In genomic region chr11:96765645-96766044, GRCm38 (mm10) we compare ENCODE assay signal across 11 mouse cellular contexts. TPM values are rescaled to one million over a fixed set of nuclear protein-coding genes. Genes with fewer than 3 reads are reported as not detected.
DNase-seq lines count a peak whose midpoint lies in the region; ATAC-seq and TF ChIP-seq lines count a peak whose summit lies in the region.
"Had no signal": no experiment of that assay in that cellular context is flagged by ENCODE, and none has a peak within 500 bp of the region (broad histone marks: within the 10 kb centered on the region; RNA-seq: fewer than 3 reads in every experiment).

No protein-coding gene starts in this region.

- H3K27me3 ChIP-seq in CH12.LX (replicated peaks): no peaks in the 10 kb centered on the region
- no peaks in the 10 kb centered on the region for H3K27me3 ChIP-seq in heart, postnatal 0 days (ENCODE audit: control insufficient read depth, insufficient read depth, low read length)
- H3K27me3 ChIP-seq in midbrain, embryonic 11.5 days (ENCODE audit: control insufficient read depth, insufficient read depth, low read length): no peaks in the 10 kb centered on the region
- H3K27me3 ChIP-seq: embryonic facial prominence, embryonic 13.5 days had no signal

- TF ChIP-seq POLR2A in CH12.LX (IDR thresholded peaks at IDR 0.05; ENCODE audit: low read depth, low read length): no peak

- peak; percentile 58 for TF ChIP-seq EP300 in CH12.LX (IDR thresholded peaks at IDR 0.05; ENCODE audit: low read length)
- TF ChIP-seq EP300 in heart, postnatal 0 days (IDR thresholded peaks at IDR 0.05; ENCODE audit: low read depth): no peak

- TF ChIP-seq RAD21 in CH12.LX (IDR thresholded peaks at IDR 0.05; ENCODE audit: low read depth, low read length): no peak

- peak; percentile 23 for DNase-seq in gastrocnemius, postnatal 25 days
- no peak for DNase-seq in gastrocnemius, postnatal 36 days
- DNase-seq in CH12.LX (ENCODE audit: extremely low read depth): peak; percentile 86
- DNase-seq in heart, postnatal 0 days (ENCODE audit: low spot score): no peak
- DNase-seq in lung, postnatal 36 days: peak; percentile 69
- DNase-seq in ovary, postnatal 14 days (ENCODE audit: low spot score): no peak
- DNase-seq in spleen, adult 12 weeks (ENCODE audit: low spot score): no peak
- DNase-seq in midbrain, embryonic 11.5 days (ENCODE audit: low spot score, missing footprints): no peak
- DNase-seq: adrenal gland, adult 2 months had no signal

- dilution Hi-C loops in CH12.LX (cut with MboI; ENCODE audit: extremely low pct_ligation_motif_present, extremely low pct_unique_long_range_greater_than_20kb, low sequenced_read_pairs): no loop called here

- H3K27ac ChIP-seq in CH12.LX (ENCODE audit: insufficient read depth, low read depth): peak overlapping the region; percentile 87
- peak overlapping the region; percentile 68 for H3K27ac ChIP-seq in heart, postnatal 0 days (ENCODE audit: low read depth)
- no peak overlapping the region for H3K27ac ChIP-seq in midbrain, embryonic 11.5 days (ENCODE audit: low read depth, low read length)
- H3K27ac ChIP-seq: embryonic facial prominence, embryonic 13.5 days had no signal

- ATAC-seq in heart, postnatal 0 days (ENCODE audit: insufficient read depth, low read depth): peak; percentile 29
- ATAC-seq in midbrain, embryonic 11.5 days (ENCODE audit: low FRiP score): no peak
- ATAC-seq: CD4-positive, CD25-positive, alpha-beta regulatory T cell, adult 4 months had no signal

- intact Hi-C loops in gastrocnemius, postnatal 36 days (cut with DNase I): loop anchor here (5.0 kb wide), 1 partner anchor 147 kb away; no protein-coding TSS in a partner anchor

- in situ Hi-C loops in CH12.LX (cut with MboI; ENCODE audit: low pct_ligation_motif_present, low pct_unique_long_range_greater_than_20kb, low sequenced_read_pairs): no loop called here

- peaks cover 44 to 74% of the 10 kb centered on the region in 2 experiments for H3K36me3 ChIP-seq in CH12.LX (replicated peaks in 1 of 2; ENCODE audit: control insufficient read depth in 1 of 2, insufficient read depth in 1 of 2, low read length in 1 of 2)
- H3K36me3 ChIP-seq in heart, postnatal 0 days (replicated peaks; ENCODE audit: control insufficient read depth, insufficient read depth, low read length): peaks cover 34% of the 10 kb centered on the region
- H3K36me3 ChIP-seq in midbrain, embryonic 11.5 days (ENCODE audit: control insufficient read depth, insufficient read depth, low read length): peaks cover 3% of the 10 kb centered on the region; the same call in 1 of the 2 replicates

- H3K9ac ChIP-seq in CH12.LX (ENCODE audit: insufficient read depth, low read depth): no peak overlapping the region
- no peak overlapping the region for H3K9ac ChIP-seq in heart, postnatal 0 days (replicated peaks; ENCODE audit: low read depth, low read length)
- H3K9ac ChIP-seq in midbrain, embryonic 11.5 days (ENCODE audit: low read length): no peak overlapping the region
- H3K9ac ChIP-seq: embryonic facial prominence, embryonic 13.5 days had no signal

- TF ChIP-seq CTCF in CH12.LX (conservative IDR thresholded peaks at IDR 0.05 in 1 of 2, IDR thresholded peaks at IDR 0.05 in 1 of 2; ENCODE audit: low read depth in 2 of 2, low read length in 2 of 2): no peak
- no peak for TF ChIP-seq CTCF in heart, postnatal 0 days (IDR thresholded peaks at IDR 0.05; ENCODE audit: low read depth)

- peak overlapping the region; percentile 19 for H3K4me2 ChIP-seq in CH12.LX (ENCODE audit: insufficient read depth, low read depth, poor library complexity, severe bottlenecking)
- no peak overlapping the region for H3K4me2 ChIP-seq in heart, postnatal 0 days (ENCODE audit: low read depth, low read length)
- no peak overlapping the region for H3K4me2 ChIP-seq in midbrain, embryonic 11.5 days
- H3K4me2 ChIP-seq: embryonic facial prominence, embryonic 13.5 days had no signal

- no peak overlapping the region for H3K4me3 ChIP-seq in CH12.LX (replicated peaks in 1 of 3; ENCODE audit: low read depth in 2 of 3, low read length in 2 of 3, poor library complexity in 1 of 3)
- H3K4me3 ChIP-seq in heart, postnatal 0 days (ENCODE audit: low read depth, low read length): no peak overlapping the region
- H3K4me3 ChIP-seq in midbrain, embryonic 11.5 days (ENCODE audit: low read depth, low read length): no peak overlapping the region
- H3K4me3 ChIP-seq: embryonic facial prominence, embryonic 13.5 days had no signal

- H3K79me2 ChIP-seq in CH12.LX (replicated peaks; ENCODE audit: control insufficient read depth, extremely low read depth, insufficient read depth, poor library complexity, severe bottlenecking): no peaks in the 10 kb centered on the region

- H3K9me3 ChIP-seq in CH12.LX (replicated peaks; ENCODE audit: low read length): no peaks in the 10 kb centered on the region
- H3K9me3 ChIP-seq in heart, postnatal 0 days (replicated peaks; ENCODE audit: control insufficient read depth, low read length): no peaks in the 10 kb centered on the region
- no peaks in the 10 kb centered on the region for H3K9me3 ChIP-seq in midbrain, embryonic 11.5 days (ENCODE audit: control insufficient read depth, low read length)
- H3K9me3 ChIP-seq: embryonic facial prominence, embryonic 13.5 days had no signal

- 68% methylated on average over 7 of the region's 7 CpGs for WGBS in heart, postnatal 0 days
- WGBS in midbrain, embryonic 11.5 days: 87% methylated on average over 7 of the region's 7 CpGs

- H3K4me1 ChIP-seq in CH12.LX (ENCODE audit: control insufficient read depth in 1 of 2, insufficient read depth in 2 of 2): peaks cover 41 to 98% of the 10 kb centered on the region in 2 experiments
- H3K4me1 ChIP-seq in heart, postnatal 0 days (ENCODE audit: control insufficient read depth, insufficient read depth): no peaks in the 10 kb centered on the region; the same call in 1 of the 2 replicates
- peaks cover 28% of the 10 kb centered on the region for H3K4me1 ChIP-seq in midbrain, embryonic 11.5 days (ENCODE audit: control insufficient read depth, insufficient read depth, low read length)

TF ChIP-seq in CH12.LX, 34 proteins besides CTCF, POLR2A, EP300 and RAD21:
- no peak for TF ChIP-seq ZKSCAN1 (IDR thresholded peaks at IDR 0.05; ENCODE audit: borderline replicate concordance, low read depth, low read length)
- TF ChIP-seq MEF2A (IDR thresholded peaks at IDR 0.05; ENCODE audit: borderline replicate concordance, low read depth, low read length): peak; percentile 50
- no peak for TF ChIP-seq ZNF384 (IDR thresholded peaks at IDR 0.05; ENCODE audit: low read depth, low read length)
- TF ChIP-seq ETS1 (conservative IDR thresholded peaks at IDR 0.05; ENCODE audit: low read depth, low read length): peak; percentile 73
- TF ChIP-seq BHLHE40 (IDR thresholded peaks at IDR 0.05; ENCODE audit: low read depth, low read length): peak; percentile 72
- TF ChIP-seq KAT2A (IDR thresholded peaks at IDR 0.05; ENCODE audit: insufficient replicate concordance, low read length): no peak
- TF ChIP-seq UBTF (IDR thresholded peaks at IDR 0.05; ENCODE audit: low read depth, low read length): no peak
- TF ChIP-seq TBP (conservative IDR thresholded peaks at IDR 0.05; ENCODE audit: low read depth, low read length): no peak
- TF ChIP-seq NELFE (IDR thresholded peaks at IDR 0.05; ENCODE audit: low read depth, low read length): no peak
- no peak for TF ChIP-seq GABPA (IDR thresholded peaks at IDR 0.05; ENCODE audit: insufficient replicate concordance, low read depth, low read length)
- TF ChIP-seq MAFK (IDR thresholded peaks at IDR 0.05; ENCODE audit: insufficient replicate concordance, low read length): peak; percentile 69
- no peak; the same call in 1 of the 2 replicates for TF ChIP-seq POLR2AphosphoS2 (IDR thresholded peaks at IDR 0.05; ENCODE audit: low read depth, low read length)
- TF ChIP-seq IRF4 (IDR thresholded peaks at IDR 0.05; ENCODE audit: low read depth, low read length): peak; percentile 70
- TF ChIP-seq ZMIZ1 (IDR thresholded peaks at IDR 0.05; ENCODE audit: low read depth, low read length): no peak
- TF ChIP-seq SIN3A (IDR thresholded peaks at IDR 0.05; ENCODE audit: low read length): peak; percentile 5; the same call in 1 of the 2 replicates
- no peak for TF ChIP-seq ZC3H11A (IDR thresholded peaks at IDR 0.05; ENCODE audit: low read depth, low read length)
- peak; percentile 35; the same call in 1 of the 2 replicates for TF ChIP-seq CHD2 (IDR thresholded peaks at IDR 0.05; ENCODE audit: low read length)
- peak; percentile 36 for TF ChIP-seq TCF12 (IDR thresholded peaks at IDR 0.05; ENCODE audit: low read depth, low read length)
- no peak for TF ChIP-seq USF2 (conservative IDR thresholded peaks at IDR 0.05; ENCODE audit: low read depth, low read length)
- no peak for TF ChIP-seq SMC3 (IDR thresholded peaks at IDR 0.05; ENCODE audit: low read depth, low read length)
- peak; percentile 60 for TF ChIP-seq ELF1 (IDR thresholded peaks at IDR 0.05; ENCODE audit: low read depth, low read length)
- TF ChIP-seq MYC (IDR thresholded peaks at IDR 0.05; ENCODE audit: low read depth, low read length): no peak
- TF ChIP-seq MAZ (IDR thresholded peaks at IDR 0.05; ENCODE audit: low read depth, low read length): no peak
- no peak for TF ChIP-seq MAX (IDR thresholded peaks at IDR 0.05; ENCODE audit: low read length)
TF ChIP-seq in CH12.LX: peak in this region for 9.

RNA-seq across cellular contexts. Expression of gene Snx11, which starts 11.7 kb away (rescaled TPM):
- 10 to 100 TPM in 1 of 2 experiments, 1 to 10 TPM in 1; 8.1 to 11.3 TPM for total RNA-seq in gastrocnemius, postnatal 25 days (2021)
- 10 to 100 TPM; 10.0 to 10.3 TPM for total RNA-seq in gastrocnemius, postnatal 36 days (2021)
- total RNA-seq in CH12.LX (2012; rRNA removed) (153 and 173 TPM in 2 replicates), CH12.LX (2014; rRNA removed) (244 and 246 TPM in 2 replicates)
- polyA plus RNA-seq in CH12.LX (2012; ENCODE audit: insufficient read length, low read depth): 208 and 217 TPM in 2 replicates
- 14.4 and 14.8 TPM in 2 replicates for total RNA-seq in heart, postnatal 0 days (2014; rRNA removed; ENCODE audit: low replicate concordance)
- 9.0 and 10.2 TPM in 2 replicates for polyA plus RNA-seq in heart, postnatal 0 days (2015; fragmentation: Nextera tagmentation; extraction: Ambion mirVana)
- polyA plus RNA-seq in midbrain, embryonic 11.5 days (2014; fragmentation: Nextera tagmentation; extraction: Ambion mirVana): 15.3 and 18.8 TPM in 2 replicates

RNA-seq across cellular contexts. Expression of gene Cbx1, which starts 23.3 kb away (rescaled TPM):
- total RNA-seq in gastrocnemius, postnatal 25 days (2021): 10 to 100 TPM; 32.8 to 34.6 TPM
- 10 to 100 TPM; 33.3 to 34.3 TPM for total RNA-seq in gastrocnemius, postnatal 36 days (2021)
- total RNA-seq in CH12.LX (2012; rRNA removed): 144 and 163 TPM in 2 replicates
- total RNA-seq in CH12.LX (2014; rRNA removed): 115 and 138 TPM in 2 replicates
- polyA plus RNA-seq in CH12.LX (2012; ENCODE audit: insufficient read length, low read depth): 223 and 251 TPM in 2 replicates
- 9.9 and 24.9 TPM in 2 replicates for total RNA-seq in heart, postnatal 0 days (2014; rRNA removed; ENCODE audit: low replicate concordance)
- polyA plus RNA-seq in heart, postnatal 0 days (2015; fragmentation: Nextera tagmentation; extraction: Ambion mirVana): 35.6 and 42.0 TPM in 2 replicates
- 167 and 169 TPM in 2 replicates for polyA plus RNA-seq in midbrain, embryonic 11.5 days (2014; fragmentation: Nextera tagmentation; extraction: Ambion mirVana)

Comparison
In these comparisons a context has a peak if more than half of its experiments do, and no peak if none do; other contexts are left out.
1. DNase-seq: peak in gastrocnemius, postnatal 25 days (single experiment), CH12.LX (single experiment) and lung, postnatal 36 days (single experiment); none in gastrocnemius, postnatal 36 days (0 of 2), heart, postnatal 0 days (single experiment), ovary, postnatal 14 days (single experiment), spleen, adult 12 weeks (single experiment) and midbrain, embryonic 11.5 days (single experiment).